Mouse (Mus musculus) intestine, embryonic 14.5 days (tissue): ENCODE measurements at regions not wholly inside any gene's neighbourhood (a gene's known extent, or its start where the extent isn't known, plus 50 kb on each side); places are given as distances from the start of the nearest gene placed in this dataset.

ENCODE experiments used
- ATAC-seq: fragments of 200-750 bp; cut with Nextera tagmentation; replicated peaks from 2 replicates; pipeline ENCODE4 v1.8.0; 2017; ENCODE audit warnings: low read depth, moderate number of reproducible peaks, moderate TSS enrichment, moderate library complexity; ENCODE audit not compliant: low FRiP score, low TSS enrichment
- DNase-seq: peaks from one replicate; pipeline ENCODE4 v3.0.0-alpha.2; 2018; ENCODE audit warnings: low spot score
- H3K27ac ChIP-seq: fragments of 300-500 bp; sonication (generic); 2 replicates; pipeline ENCODE4 v1.5.1; 2014; ENCODE audit warnings: low read depth, mild to moderate bottlenecking, control low read depth
- H3K27me3 ChIP-seq: fragments of 300-500 bp; sonication (generic); replicated peaks from 2 replicates; pipeline ENCODE4 v1.6.1; 2014; ENCODE audit warnings: low read length, control low read depth; ENCODE audit not compliant: control insufficient read depth, insufficient read depth
- H3K36me3 ChIP-seq: fragments of 300-500 bp; sonication (generic); 2 replicates; pipeline ENCODE4 v1.6.1; 2014; ENCODE audit warnings: low read length, control low read depth; ENCODE audit not compliant: control insufficient read depth, insufficient read depth
- H3K4me1 ChIP-seq: fragments of 300-500 bp; sonication (generic); replicated peaks from 2 replicates; pipeline ENCODE4 v1.6.1; 2014; ENCODE audit warnings: low read length, control low read depth, mixed read lengths; ENCODE audit not compliant: control insufficient read depth, insufficient read depth
- H3K4me2 ChIP-seq: fragments of 300-500 bp; sonication (generic); 2 replicates; pipeline ENCODE4 v1.6.1; 2014; ENCODE audit warnings: low read length
- H3K4me3 ChIP-seq: fragments of 300-500 bp; sonication (generic); 2 replicates; pipeline ENCODE4 v1.5.1; 2014; ENCODE audit warnings: low read depth, low read length, control low read depth, mixed read lengths
- H3K9ac ChIP-seq: fragments of 300-500 bp; sonication (generic); 2 replicates; pipeline ENCODE4 v1.6.1; 2014; ENCODE audit warnings: mild to moderate bottlenecking, low read length
- H3K9me3 ChIP-seq: fragments of 300-500 bp; sonication (generic); 2 replicates; pipeline ENCODE4 v1.6.1; 2016; ENCODE audit warnings: low read length, control low read depth; ENCODE audit not compliant: control insufficient read depth
- WGBS: fragments of 180-500 bp; shearing (Covaris S2); extraction: QIAGEN DNeasy Blood & Tissue Kit; methylation state at CpG from one replicate; pipeline ENCODE4 v1.1.7; 2014; 5-methylcytosine and 5-hydroxymethylcytosine counted together

DNA sequence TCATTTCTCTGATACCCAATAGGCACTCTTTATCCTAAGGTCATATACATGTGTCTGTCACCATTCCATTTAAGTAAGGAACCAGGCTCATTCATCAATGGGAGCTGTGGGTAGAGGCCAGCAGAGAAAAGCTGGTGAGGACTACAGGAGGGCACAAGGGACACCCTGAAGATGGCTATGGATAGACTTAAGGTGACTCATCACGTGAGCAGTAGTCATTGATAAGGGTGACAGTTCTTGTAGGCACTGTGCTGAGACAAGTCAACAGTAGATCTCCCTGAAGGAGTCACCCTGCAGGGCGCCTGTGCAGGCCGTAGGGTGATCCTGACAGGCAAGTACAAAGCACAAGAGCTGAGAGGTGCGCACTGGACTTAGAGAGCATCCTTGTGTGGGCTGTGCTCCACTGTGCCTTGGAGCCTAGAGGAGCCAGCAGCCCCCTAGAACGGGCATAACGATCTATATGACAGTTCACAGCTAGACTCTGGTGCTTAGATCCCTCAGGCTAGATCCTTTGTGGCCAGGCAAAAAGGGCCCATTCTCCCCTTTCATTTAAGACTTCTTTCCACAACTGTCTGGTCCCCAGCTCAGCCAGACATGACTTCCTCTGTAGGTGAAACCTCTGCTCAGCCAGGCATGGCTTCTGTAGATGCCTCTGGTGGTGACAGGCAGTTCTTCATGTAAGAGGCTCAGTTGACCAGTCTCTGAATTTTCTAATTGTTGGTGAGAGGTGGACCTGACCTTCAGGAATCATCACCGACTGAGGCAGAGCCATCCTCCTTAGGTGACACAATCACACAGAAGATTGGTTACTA is 78.6 kb downstream of the Fam43a start:
- H3K27me3 ChIP-seq, result no peaks in the 10 kb centered on the region
- no peak for DNase-seq
- no peaks in the 10 kb centered on the region for H3K4me1 ChIP-seq
- no peak overlapping the region for H3K4me3 ChIP-seq
- no peaks in the 10 kb centered on the region for H3K36me3 ChIP-seq
- H3K9ac ChIP-seq, result no peak overlapping the region
- 83% methylated on average over 7 of the region's 7 CpGs for whole genome bisulfite sequencing
- no peaks in the 10 kb centered on the region for H3K9me3 ChIP-seq
- H3K27ac ChIP-seq, result no peak overlapping the region
- H3K4me2 ChIP-seq, result no peak overlapping the region
- no peak for ATAC-seq

DNA sequence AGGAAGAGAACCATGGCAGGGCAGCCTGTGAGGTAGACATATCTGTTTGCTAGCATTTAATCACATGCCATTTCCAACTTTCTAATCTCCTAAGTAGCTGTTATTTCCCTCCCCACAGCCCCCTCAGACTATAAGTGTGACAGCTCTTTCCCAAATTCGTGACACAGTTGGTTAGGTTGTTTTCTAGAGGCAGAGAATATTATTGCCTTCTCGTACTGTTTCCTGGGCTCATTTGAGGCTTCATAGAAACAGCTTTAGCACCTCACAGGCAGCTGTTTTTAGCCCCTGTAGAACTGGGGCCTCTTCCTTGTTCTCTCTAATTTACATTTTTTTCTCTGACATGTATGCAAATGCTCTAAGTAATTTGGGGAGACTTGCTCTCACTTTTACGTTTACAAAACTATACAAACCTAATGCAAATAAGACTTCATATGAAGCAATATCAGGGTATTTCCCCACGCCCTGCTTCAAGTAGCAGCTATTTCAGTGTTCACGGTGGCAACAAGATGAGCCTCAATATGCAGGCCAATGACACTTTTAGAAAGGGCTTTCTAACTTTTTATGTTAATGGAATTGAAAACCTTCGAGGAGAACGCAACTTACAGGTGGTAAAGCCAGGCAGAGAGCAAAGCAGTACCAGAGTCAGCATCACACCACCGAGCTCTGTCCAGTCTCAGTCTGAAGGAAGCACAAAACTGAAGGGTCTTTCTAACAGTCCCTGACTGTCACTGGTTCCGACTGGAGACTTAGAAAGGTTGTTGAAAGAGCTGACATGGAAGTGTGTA is 79.4 kb downstream of the Fam43a start:
- Histone ChIP-seq H3K27me3 (no peaks in the 10 kb centered on the region), H3K36me3 (no peaks in the 10 kb centered on the region), H3K4me1 (no peaks in the 10 kb centered on the region), H3K9ac (no peak overlapping the region), H3K27ac (no peak overlapping the region), H3K4me2 (no peak overlapping the region), H3K9me3 (no peaks in the 10 kb centered on the region), H3K4me3 (no peak overlapping the region)
- no peak for ATAC-seq
- 81% methylated on average over 9 of the region's 9 CpGs for WGBS
- no peak for DNase-seq

DNA sequence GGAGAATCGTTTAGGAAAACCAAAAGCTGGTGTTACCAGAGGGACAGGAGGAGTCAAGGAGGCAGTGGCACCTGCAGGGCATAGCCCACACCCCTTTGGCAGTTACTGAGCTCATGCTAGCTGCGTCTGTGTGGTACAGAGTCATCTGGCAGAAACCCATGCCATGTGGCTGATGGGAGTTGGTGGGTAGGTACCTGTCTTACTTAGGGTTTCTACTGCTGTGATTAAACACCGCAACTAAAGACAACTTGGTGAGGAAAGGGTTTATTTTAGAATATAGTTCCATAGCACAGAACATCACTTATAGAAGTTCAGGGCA is 79.9 kb downstream of the Fam43a start:
- no peak overlapping the region for H3K27ac ChIP-seq
- no peaks in the 10 kb centered on the region for H3K9me3 ChIP-seq
- no peak overlapping the region for H3K4me3 ChIP-seq
- DNase-seq (no peak), ATAC-seq (no peak)
- H3K4me1 ChIP-seq, result no peaks in the 10 kb centered on the region
- H3K36me3 ChIP-seq, result no peaks in the 10 kb centered on the region
- H3K9ac ChIP-seq, result no peak overlapping the region
- 93% methylated on average over 3 of the region's 3 CpGs for WGBS
- no peak overlapping the region for H3K4me2 ChIP-seq
- H3K27me3 ChIP-seq, result no peaks in the 10 kb centered on the region

DNA sequence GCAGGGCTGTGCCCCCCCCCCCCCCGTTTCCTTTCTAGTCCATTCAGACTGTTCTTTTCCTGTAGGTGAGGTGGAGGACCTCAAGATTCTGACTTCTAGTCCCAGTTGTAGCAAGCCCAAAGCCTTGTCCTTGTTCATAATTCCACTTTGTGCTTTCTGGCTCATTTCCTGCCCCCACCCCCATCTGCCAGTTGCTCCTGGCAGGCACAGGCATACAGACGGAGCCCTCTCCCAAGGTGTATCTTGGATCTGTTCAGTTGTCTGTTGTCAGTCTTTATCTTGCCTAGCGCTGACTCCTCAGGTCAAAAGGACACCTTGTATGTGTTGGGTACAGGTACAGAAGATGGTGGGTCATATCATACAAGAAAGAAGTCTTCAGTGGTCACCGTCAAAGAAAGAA is 81.9 kb downstream of the Fam43a start:
- Histone ChIP-seq H3K9ac (no peak overlapping the region), H3K4me1 (no peaks in the 10 kb centered on the region), H3K4me3 (no peak overlapping the region), H3K4me2 (no peak overlapping the region), H3K27ac (no peak overlapping the region), H3K9me3 (no peaks in the 10 kb centered on the region), H3K27me3 (no peaks in the 10 kb centered on the region), H3K36me3 (no peaks in the 10 kb centered on the region)
- ATAC-seq (no peak), DNase-seq (no peak)
- 82% methylated on average over 4 of the region's 4 CpGs for WGBS

DNA sequence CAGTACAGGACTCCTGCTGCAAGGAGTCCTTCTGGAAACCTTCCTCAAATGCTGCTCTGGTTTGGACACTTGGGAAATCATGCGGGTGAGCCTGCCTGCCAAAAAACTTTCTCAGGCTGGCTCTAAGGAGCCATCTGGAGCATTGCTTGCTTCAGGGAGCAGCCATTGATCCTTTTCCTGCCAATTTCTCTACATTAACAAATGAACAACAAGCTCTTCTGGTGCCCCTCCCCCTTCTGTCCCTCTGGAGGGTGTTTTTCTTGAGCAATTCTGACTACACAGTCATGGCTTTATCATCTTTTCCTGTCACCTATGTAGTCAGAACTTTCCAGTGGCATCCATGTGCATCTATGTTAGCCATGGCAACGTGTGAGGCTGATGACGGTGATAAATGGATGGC is 84.5 kb downstream of the Fam43a start:
- 96% methylated on average over 3 of the region's 3 CpGs for WGBS
- no peak for DNase-seq
- H3K4me2 ChIP-seq, result no peak overlapping the region

DNA sequence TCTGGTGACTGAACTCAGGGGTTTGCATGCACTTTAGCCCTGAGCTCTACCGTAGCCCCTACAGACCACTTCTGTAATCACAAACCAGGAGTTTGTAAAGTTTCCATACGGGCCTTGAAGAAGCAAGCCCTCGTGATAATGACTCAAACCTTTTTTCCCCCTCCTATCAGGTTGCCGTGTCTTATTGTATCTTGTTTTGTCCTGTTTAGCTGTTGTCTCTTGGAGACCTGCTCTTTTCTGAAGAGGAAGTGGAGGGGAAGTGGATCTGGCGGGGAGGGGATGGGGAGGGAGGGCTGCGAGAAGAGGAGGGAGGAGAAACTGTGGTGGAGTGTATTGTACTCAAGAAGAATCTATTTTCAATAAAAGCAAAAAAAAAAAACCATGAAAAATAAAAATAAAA is 87.0 kb downstream of the Fam43a start:
- H3K27ac ChIP-seq, result no peak overlapping the region
- no peak overlapping the region for H3K9ac ChIP-seq
- H3K9me3 ChIP-seq, result no peaks in the 10 kb centered on the region
- H3K27me3 ChIP-seq, result no peaks in the 10 kb centered on the region
- WGBS, result 68% methylated on average over 6 of the region's 6 CpGs
- H3K4me2 ChIP-seq, result no peak overlapping the region
- no peak overlapping the region for H3K4me3 ChIP-seq
- no peak for DNase-seq
- no peaks in the 10 kb centered on the region for H3K4me1 ChIP-seq
- H3K36me3 ChIP-seq, result no peaks in the 10 kb centered on the region
- no peak for ATAC-seq

More for the DNA sequence above, 84.5 kb downstream of the Fam43a start:
- Histone ChIP-seq H3K4me1 (no peaks in the 10 kb centered on the region), H3K4me3 (no peak overlapping the region), H3K27me3 (no peaks in the 10 kb centered on the region), H3K27ac (no peak overlapping the region), H3K9me3 (no peaks in the 10 kb centered on the region), H3K36me3 (no peaks in the 10 kb centered on the region), H3K9ac (no peak overlapping the region)
- no peak for ATAC-seq

DNA sequence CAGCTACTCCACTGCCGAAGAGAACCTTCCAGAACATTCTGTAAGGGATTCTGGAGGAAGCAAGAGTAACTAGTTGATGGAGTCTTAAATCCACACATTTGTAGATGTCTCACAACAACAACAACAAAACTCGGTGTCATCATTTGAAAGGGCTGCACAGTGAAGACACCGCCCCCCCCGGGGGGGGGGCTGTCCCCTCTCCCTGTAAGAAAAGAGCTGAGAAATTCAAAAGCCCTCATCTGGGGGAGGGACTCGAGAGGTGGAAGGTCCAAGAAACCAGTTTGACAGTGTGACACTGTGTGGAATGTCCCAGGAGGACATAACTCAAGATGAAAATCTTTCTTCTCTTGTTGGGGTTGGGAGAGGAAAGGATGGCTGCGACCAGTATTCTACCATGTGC is 87.7 kb downstream of the Fam43a start:
- Histone ChIP-seq H3K9me3 (no peaks in the 10 kb centered on the region), H3K27ac (no peak overlapping the region), H3K4me1 (no peaks in the 10 kb centered on the region), H3K36me3 (no peaks in the 10 kb centered on the region), H3K4me2 (no peak overlapping the region), H3K27me3 (no peaks in the 10 kb centered on the region), H3K9ac (no peak overlapping the region), H3K4me3 (no peak overlapping the region)
- no peak for DNase-seq
- ATAC-seq, result no peak
- WGBS, result 86% methylated on average over 6 of the region's 6 CpGs

DNA sequence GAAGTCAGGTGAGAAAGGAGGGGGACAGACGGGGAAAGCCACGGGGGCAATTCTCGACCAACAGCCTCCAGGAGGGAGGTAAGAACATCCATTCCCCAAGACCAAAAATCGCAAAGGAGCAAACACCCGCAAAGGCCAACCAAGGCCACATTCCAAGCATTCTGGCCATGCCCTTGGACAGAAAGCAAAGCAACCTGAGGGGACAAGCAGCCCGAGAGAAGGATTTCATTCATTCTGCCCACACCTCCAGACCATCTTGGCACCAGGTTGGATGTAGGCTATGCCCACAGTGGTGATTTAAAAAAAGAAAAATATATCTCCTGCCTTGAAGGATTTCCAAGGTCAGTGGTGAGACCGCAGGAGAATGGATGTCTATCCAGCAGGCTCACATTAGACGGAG is 88.2 kb downstream of the Fam43a start:
- H3K36me3 ChIP-seq, result no peaks in the 10 kb centered on the region

DNA sequence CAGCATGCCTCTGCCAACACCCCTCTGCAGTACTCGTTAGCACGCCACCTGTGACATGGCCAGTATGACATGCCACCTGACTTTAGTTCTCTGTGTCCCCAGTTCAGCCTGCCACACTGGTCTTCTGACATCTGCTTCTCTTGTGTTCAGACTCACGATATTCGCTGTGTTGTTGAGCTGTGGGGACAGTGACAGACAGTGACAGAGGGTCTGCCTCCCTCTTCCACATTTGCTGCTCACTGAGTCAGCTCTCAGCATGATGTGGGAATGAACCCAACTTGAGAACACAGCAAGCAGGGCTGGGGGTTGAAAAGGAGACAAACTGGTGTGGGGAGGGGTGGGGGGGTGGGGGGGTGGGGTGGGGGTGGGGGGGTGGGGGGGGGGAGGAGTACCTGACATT is 91.0 kb downstream of the Fam43a start:
- ATAC-seq, result no peak
- no peaks in the 10 kb centered on the region for H3K27me3 ChIP-seq

More for the DNA sequence above, 88.2 kb downstream of the Fam43a start:
- H3K4me3 ChIP-seq, result no peak overlapping the region
- no peak overlapping the region for H3K27ac ChIP-seq
- H3K9me3 ChIP-seq, result no peaks in the 10 kb centered on the region
- 78% methylated on average over 8 of the region's 8 CpGs for WGBS
- DNase-seq (no peak), ATAC-seq (no peak)
- H3K9ac ChIP-seq, result no peak overlapping the region
- no peak overlapping the region for H3K4me2 ChIP-seq
- H3K27me3 ChIP-seq, result no peaks in the 10 kb centered on the region
- no peaks in the 10 kb centered on the region for H3K4me1 ChIP-seq

More for the DNA sequence above, 91.0 kb downstream of the Fam43a start:
- no peak overlapping the region for H3K27ac ChIP-seq
- H3K9me3 ChIP-seq, result no peaks in the 10 kb centered on the region
- no peaks in the 10 kb centered on the region for H3K36me3 ChIP-seq
- no peak overlapping the region for H3K4me3 ChIP-seq
- WGBS, result 78% methylated on average over 4 of the region's 4 CpGs
- no peak overlapping the region for H3K9ac ChIP-seq
- no peaks in the 10 kb centered on the region for H3K4me1 ChIP-seq
- H3K4me2 ChIP-seq, result no peak overlapping the region
- DNase-seq, result no peak
